Mouse (Mus musculus) erythroid progenitor cell, adult 5-6 weeks (primary cell): ENCODE results near the gene Snrnp200. TPM values are rescaled to one million over a fixed set of nuclear protein-coding genes. Genes with fewer than 3 reads are reported as not detected.
"Not testable (repeated sequence)": the region's sequence is repeated elsewhere in the genome, so short reads cannot be mapped to it uniquely, and the experiment has no call there.

Source experiments
- ATAC-seq: replicated peaks from 2 replicates; pipeline ENCODE4 v1.8.0; 2016; ENCODE audit warnings: moderate number of reproducible peaks, mild to moderate bottlenecking, moderate TSS enrichment, inconsistent platforms; ENCODE audit not compliant: poor library complexity, low FRiP score, severe bottlenecking
- total RNA-seq, 2 experiments: library from RNA; stranded (forward) in 1 of 2; stranded (reverse) in 1 of 2; fragments of 150-400 nt in 1 of 2; fragments of 186-747, 209-891 nt in 1 of 2; gene quantifications; 2 replicates each; pipeline versions ENCODE4 v1.2.3 to v1.2.4; 2015 to 2017; ENCODE audit warnings: low replicate concordance in 2 of 2

Snrnp200 gene
- total RNA-seq, 2 experiments from 2014 or later = 68.3 to 112 TPM

DNA sequence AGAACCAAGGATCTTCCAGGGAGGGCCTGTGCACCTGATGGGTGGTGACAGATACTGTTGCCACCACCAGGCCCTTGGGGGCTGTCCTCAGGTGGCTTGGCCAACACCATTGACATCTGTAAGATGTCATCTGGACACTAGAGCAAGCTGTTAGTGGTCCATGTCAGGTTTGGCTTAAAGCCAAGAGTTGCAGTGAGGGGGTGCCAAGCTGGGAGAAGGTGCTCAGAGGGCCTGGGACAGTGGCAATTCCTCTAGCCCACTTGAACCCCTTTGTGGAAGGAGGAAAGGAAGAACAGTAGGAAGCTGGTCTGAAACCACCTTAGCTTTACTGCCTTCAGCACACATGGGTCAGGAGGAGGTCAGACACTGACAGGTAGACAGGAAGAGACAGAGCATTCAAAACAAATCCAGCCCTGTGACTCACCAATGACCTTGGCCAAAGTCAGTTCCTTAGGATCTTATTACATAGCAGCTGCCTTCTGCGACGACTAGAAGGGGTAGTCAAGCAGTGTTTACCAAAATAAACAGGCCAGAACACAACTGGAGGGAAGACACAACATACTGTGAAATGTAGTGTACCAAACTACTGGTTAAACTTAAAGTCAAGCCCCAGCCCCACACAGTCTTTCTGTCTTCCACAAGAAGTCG lies 43.8 kb downstream of the Snrnp200 start:
- ATAC-seq = no peak

GRCm38 (mm10) chr2:127252787-127253186 lies 44.6 kb downstream of the Snrnp200 start:
- no peak for ATAC-seq

- no peak for ATAC-seq
Measured at GRCm38 (mm10) chr2:127254604-127255134, 46.5 kb downstream of the Snrnp200 start.

GRCm38 (mm10) chr2:127255294-127255693 lies 47.1 kb downstream of the Snrnp200 start:
- no peak for ATAC-seq

DNA sequence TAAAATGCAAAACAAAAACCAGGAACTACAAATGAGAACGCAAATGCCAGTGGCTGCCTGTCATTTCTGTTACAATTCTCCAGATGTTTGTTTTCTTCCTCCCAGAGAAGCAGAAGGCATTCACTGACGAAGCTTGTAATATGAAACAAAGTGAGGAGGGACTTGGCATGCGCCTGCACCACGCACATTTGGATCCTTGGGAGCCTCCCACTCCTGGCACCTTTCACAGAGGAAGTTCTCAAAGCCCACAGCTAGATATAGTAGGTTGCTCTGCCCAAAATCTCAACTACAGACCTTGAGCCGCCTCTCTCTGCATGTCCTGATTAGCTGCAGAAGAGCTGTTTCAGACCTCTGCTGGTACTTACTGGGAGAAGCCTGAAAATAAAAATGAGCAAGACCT lies 51.2 kb downstream of the Snrnp200 start:
- ATAC-seq = no peak

DNA sequence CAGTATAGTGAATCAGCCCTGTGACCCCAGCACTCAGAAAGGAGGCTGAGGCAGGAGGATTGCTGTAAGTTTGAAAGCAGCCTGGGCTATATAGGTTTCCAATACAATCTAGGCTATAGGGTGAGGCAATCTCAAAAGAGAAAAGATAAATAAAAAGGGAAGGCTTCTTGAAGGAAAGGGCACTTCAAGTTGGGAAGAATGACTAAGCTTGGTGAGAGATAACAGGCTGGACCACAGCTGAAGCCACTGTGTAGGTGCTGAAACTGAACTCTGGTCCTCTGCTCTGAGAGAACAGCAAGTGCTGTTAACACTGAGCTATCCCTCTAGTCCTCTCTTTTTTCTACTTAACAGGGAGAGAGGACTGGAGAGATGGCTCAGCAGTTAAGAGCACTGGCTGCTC lies 54.3 kb downstream of the Snrnp200 start:
- ATAC-seq = no peak

- ATAC-seq = no peak
Measured at GRCm38 (mm10) chr2:127267854-127268253, 59.7 kb downstream of the Snrnp200 start.

DNA sequence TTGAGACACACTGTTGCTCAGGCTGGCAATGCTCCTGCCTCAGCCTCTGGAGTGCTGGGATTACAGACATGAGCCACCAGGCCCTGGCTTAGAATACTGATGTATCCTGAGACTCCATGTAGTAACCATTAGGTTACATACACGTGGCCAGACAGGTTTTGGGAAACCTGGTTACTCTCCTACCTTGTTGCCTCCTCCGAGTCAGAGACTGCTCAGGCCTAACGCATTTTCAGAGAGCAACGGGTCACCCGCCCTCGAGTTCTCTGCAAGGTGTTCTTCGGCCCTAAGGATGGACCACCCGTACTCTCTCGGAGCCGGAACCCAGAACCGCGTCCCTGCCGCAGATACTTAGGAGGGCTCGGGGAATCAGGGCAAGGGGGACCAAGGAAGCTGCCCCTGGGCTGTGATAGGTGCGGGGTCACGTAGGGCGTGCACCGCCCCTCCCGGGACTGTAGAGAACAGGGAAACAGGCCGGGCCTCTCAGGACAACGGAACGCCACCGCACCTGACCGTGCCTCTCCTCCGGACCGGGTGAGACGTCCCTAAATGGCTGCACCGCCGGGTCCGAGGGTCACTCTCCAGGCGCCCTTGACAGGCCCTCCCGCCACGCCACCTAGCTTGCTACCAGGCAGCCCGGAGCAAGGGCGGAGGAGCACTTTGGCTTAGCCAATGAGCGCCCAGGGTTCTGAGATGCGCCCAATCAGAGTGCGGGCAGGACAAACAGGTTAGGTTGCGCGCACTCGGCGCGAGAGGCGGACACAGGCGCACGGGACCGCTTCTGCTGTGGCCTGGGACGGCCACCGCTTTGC lies 61.5 kb downstream of the Snrnp200 start, which contains the start of gene Stard7:
Gene Stard7, plus strand, starts transcription at position 728 of the 809 bp plus-strand sequence.
- peak; percentile 96 for ATAC-seq

DNA sequence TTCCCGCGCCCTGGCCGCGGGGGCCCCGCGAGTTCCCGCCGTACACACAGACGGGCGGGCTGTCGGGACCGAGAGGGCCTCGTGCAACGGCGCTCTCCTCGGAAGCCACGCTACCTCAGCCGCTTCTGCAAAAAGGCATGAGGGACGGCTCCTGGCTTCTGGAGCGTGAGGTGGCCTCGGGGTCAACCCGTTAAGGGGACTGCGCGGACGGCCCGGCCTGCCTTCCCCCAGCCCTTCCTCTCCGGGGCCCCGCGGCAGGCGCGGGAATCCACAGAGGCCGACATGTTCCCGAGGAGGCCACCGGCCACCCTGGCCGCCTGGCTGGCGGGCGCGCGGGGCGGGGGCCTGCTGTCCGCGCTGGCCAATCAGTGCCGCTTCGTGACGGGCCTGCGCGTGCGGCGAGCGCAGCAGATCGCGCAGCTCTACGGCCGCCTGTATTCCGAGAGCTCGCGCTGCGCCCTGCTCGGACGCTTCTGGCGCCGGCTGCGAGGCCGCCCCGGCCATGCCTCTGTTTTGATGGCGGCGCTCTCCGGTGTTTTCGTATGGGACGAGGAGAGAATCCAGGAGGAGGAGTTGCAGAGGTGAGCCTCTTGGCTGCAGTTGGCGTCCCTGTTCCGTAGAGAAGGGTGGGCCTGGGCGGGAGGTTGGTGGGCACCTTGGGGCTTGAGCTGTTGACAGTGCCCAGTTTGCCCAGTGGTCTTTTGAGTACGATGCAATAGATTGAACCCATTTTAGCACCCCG lies 62.3 kb downstream of the Snrnp200 start:
- ATAC-seq = peak; percentile 86

GRCm38 (mm10) chr2:127271042-127271515 lies 62.9 kb downstream of the Snrnp200 start:
- no peak for ATAC-seq

DNA sequence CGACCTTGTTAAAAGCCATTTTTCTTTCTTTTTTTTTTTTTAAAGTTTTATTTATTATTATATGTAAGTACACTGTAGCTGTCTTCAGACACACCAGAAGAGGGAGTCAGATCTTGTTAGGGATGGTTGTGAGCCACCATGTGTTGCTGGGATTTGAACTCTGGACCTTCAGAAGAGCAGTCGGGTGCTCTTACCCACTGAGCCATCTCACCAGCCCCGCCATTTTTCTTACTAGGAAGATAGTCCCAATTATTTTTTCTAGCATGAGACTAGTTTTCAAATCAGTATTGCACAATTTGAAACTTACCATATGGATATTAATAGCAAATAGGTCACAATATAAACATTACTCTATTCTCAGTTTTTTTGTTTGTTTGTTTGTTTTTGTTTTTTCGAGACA lies 63.9 kb downstream of the Snrnp200 start:
- ATAC-seq = not testable (repeated sequence)

DNA sequence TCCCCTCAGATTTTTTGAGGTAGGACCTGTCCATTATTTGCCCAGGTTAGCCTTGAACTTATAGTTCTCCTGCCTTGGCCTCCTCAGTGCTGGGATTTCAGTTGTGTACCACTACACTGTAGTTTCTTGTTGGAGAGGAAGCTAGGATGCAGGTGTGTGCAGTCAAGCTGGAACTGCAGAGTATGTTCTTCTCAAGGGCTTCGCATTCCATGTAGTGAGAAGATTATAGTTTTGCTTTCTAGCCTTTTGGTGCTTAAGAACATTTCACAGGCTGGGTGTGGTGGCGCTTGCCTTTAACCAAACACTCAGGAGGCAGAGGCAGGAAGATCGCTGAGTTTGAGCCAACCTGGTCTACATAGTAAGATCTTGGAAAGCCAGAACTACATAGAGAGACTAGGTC lies 64.6 kb downstream of the Snrnp200 start:
- no peak for ATAC-seq

DNA sequence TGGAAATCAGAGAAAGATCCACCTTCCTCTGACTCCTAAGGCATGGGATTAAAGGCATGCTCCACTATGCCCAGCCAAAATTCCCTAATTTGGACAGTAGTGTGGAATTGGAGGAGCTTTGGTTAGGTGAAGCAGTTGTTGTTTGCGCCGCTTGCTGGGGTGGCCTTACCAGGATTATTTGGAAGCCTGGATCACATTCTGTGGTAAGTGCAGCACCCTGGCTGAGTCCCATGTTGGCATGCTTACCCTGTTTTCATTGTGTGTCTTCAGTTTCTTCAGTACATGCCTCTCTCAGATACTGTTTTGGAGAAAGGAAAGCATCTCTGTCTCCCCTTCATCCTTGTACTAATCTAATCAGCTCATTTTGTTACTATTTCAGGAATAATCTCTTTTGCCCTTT lies 66.4 kb downstream of the Snrnp200 start:
- no peak for ATAC-seq

- no peak for ATAC-seq
Measured at GRCm38 (mm10) chr2:127275551-127276320, 67.5 kb downstream of the Snrnp200 start.

DNA sequence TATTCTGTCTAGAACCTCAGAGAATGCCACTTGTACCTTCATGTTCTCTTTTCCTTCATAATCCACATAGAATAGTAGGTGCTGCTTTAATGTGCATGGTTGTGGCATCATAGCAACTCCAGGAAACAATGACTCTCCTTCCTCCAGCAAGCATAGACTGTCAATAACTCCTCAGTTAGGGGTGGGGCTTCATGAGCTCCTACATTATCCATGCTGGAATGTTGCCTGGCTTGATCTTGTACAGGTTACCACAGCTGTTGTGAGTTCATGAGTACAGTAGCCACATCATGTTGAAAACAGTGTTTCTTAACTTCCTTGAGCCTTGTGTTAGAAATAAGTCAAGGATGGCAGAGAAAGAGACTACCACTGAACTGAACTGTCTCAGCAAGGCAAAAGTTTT lies 70.0 kb downstream of the Snrnp200 start:
- no peak for ATAC-seq

Other genes with a start within 250 kb of the Snrnp200 start
- gene Ap4e1, start 199.7 kb upstream of the Snrnp200 start, total RNA-seq (2015; ENCODE audit: low replicate concordance) = 6.7 and 7.6 TPM in 2 replicates
- 9.2 and 17.2 TPM in 2 replicates for gene Ap4e1, start 199.7 kb upstream of the Snrnp200 start, total RNA-seq (2017; ENCODE audit: low replicate concordance)
- 36.9 and 58.7 TPM in 2 replicates for gene Blvra, start 137.7 kb upstream of the Snrnp200 start, total RNA-seq (2015; ENCODE audit: low replicate concordance)
- 29.5 and 43.9 TPM in 2 replicates for gene Blvra, start 137.7 kb upstream of the Snrnp200 start, total RNA-seq (2017; ENCODE audit: low replicate concordance)
- 160 and 195 TPM in 2 replicates for gene Ncaph, start 74.4 kb upstream of the Snrnp200 start, total RNA-seq (2015; ENCODE audit: low replicate concordance)
- gene Ncaph, start 74.4 kb upstream of the Snrnp200 start, total RNA-seq (2017; ENCODE audit: low replicate concordance) = 202 and 244 TPM in 2 replicates
- 8.0 and 10.8 TPM in 2 replicates for gene Itpripl1, start 64.9 kb upstream of the Snrnp200 start, total RNA-seq (2015; ENCODE audit: low replicate concordance)
- 2.2 and 2.4 TPM in 2 replicates for gene Itpripl1, start 64.9 kb upstream of the Snrnp200 start, total RNA-seq (2017; ENCODE audit: low replicate concordance)
- 0.84 TPM in 1 of 2 replicates, not detected in the other for gene 1810024B03Rik, start 106 bp upstream of the Snrnp200 start, total RNA-seq (2015; ENCODE audit: low replicate concordance)
- 1.1 TPM in 1 of 2 replicates, not detected in the other for gene 1810024B03Rik, start 106 bp upstream of the Snrnp200 start, total RNA-seq (2017; ENCODE audit: low replicate concordance)
- gene Ciao1, start 39.4 kb downstream of the Snrnp200 start, total RNA-seq (2015; ENCODE audit: low replicate concordance) = 9.2 and 15.1 TPM in 2 replicates
- gene Ciao1, start 39.4 kb downstream of the Snrnp200 start, total RNA-seq (2017; ENCODE audit: low replicate concordance) = 9.4 and 11.9 TPM in 2 replicates
- 13.3 and 29.3 TPM in 2 replicates for gene Tmem127, start 39.5 kb downstream of the Snrnp200 start, total RNA-seq (2015; ENCODE audit: low replicate concordance)
- gene Tmem127, start 39.5 kb downstream of the Snrnp200 start, total RNA-seq (2017; ENCODE audit: low replicate concordance) = 25.8 and 28.4 TPM in 2 replicates
- gene Stard7, start 61.8 kb downstream of the Snrnp200 start, total RNA-seq (2015; ENCODE audit: low replicate concordance) = 47.2 and 59.5 TPM in 2 replicates
- 46.2 and 65.4 TPM in 2 replicates for gene Stard7, start 61.8 kb downstream of the Snrnp200 start, total RNA-seq (2017; ENCODE audit: low replicate concordance)
- gene Dusp2, start 127.8 kb downstream of the Snrnp200 start, total RNA-seq (2015; ENCODE audit: low replicate concordance) = 14.8 and 24.7 TPM in 2 replicates
- 3.1 and 16.0 TPM in 2 replicates for gene Dusp2, start 127.8 kb downstream of the Snrnp200 start, total RNA-seq (2017; ENCODE audit: low replicate concordance)
- gene Astl, start 130.3 kb downstream of the Snrnp200 start, total RNA-seq (2015; ENCODE audit: low replicate concordance) = not detected in 2 replicates
- not detected in 2 replicates for gene Astl, start 130.3 kb downstream of the Snrnp200 start, total RNA-seq (2017; ENCODE audit: low replicate concordance)
- not detected in 2 replicates for gene Adra2b, start 154.8 kb downstream of the Snrnp200 start, total RNA-seq (2015; ENCODE audit: low replicate concordance)
- gene Adra2b, start 154.8 kb downstream of the Snrnp200 start, total RNA-seq (2017; ENCODE audit: low replicate concordance) = not detected in 2 replicates
- gene Gpat2, start 216.8 kb downstream of the Snrnp200 start, total RNA-seq (2015; ENCODE audit: low replicate concordance) = not detected in 2 replicates
- not detected in 2 replicates for gene Gpat2, start 216.8 kb downstream of the Snrnp200 start, total RNA-seq (2017; ENCODE audit: low replicate concordance)
- 10.5 and 18.0 TPM in 2 replicates for gene Fahd2a, start 236.2 kb downstream of the Snrnp200 start, total RNA-seq (2015; ENCODE audit: low replicate concordance)
- gene Fahd2a, start 236.2 kb downstream of the Snrnp200 start, total RNA-seq (2017; ENCODE audit: low replicate concordance) = 2.4 TPM in 1 of 2 replicates, not detected in the other